In the genomic region with DNA sequence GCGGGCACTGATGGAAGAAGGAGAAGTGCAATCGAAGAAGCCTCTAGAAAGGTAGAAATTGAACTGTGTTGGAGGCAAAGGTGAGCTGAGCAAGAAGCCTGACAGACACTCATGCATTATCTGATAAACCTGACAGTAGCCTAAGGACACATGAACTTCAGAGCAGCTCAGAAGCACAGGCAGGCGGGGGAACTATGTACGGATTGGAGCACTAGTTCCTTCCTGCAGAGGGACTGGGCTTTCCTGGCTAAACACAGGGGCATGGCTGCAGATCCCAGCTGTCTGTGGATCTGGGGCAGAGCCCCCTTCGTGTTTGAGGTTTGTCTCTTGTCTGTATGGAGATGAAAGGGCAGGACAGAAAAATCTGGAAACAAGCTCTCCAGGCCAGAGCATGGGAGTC, we compare ENCODE assay signal across 9 mouse cellular contexts.
DNase-seq lines count a peak whose midpoint lies in the region; ATAC-seq and TF ChIP-seq lines count a peak whose summit lies in the region.
"Had no signal": no experiment of that assay in that cellular context is flagged by ENCODE, and none has a peak within 500 bp of the region (broad histone marks: within the 10 kb centered on the region; RNA-seq: fewer than 3 reads in every experiment).

No protein-coding gene starts in this region.

- 0 out of 2 replicates have a peak overlapping the region, but pooled peaks have one; percentile 7 for H3K9ac ChIP-seq in intestine, embryonic 14.5 days (ENCODE audit: low read length)
- no peak overlapping the region for H3K9ac ChIP-seq in intestine, postnatal 0 days (ENCODE audit: low read depth, low read length)
- no peak overlapping the region for H3K9ac ChIP-seq in midbrain, embryonic 14.5 days (replicated peaks; ENCODE audit: low read length)
- H3K9ac ChIP-seq in midbrain, embryonic 13.5 days (replicated peaks), result no peak overlapping the region
- no peak overlapping the region for H3K9ac ChIP-seq in embryonic facial prominence, embryonic 15.5 days
- H3K9ac ChIP-seq in stomach, embryonic 14.5 days (replicated peaks; ENCODE audit: low read depth, low read length), result no peak overlapping the region
- H3K9ac ChIP-seq: hindbrain, embryonic 13.5 days had no signal

- no peak for TF ChIP-seq CTCF in intestine, postnatal 0 days (IDR thresholded peaks at IDR 0.05; ENCODE audit: low read depth)

- peaks cover 30% of the 10 kb centered on the region for H3K4me1 ChIP-seq in intestine, embryonic 14.5 days (replicated peaks; ENCODE audit: control insufficient read depth, insufficient read depth, low read length)
- H3K4me1 ChIP-seq in intestine, postnatal 0 days (replicated peaks; ENCODE audit: control insufficient read depth, insufficient read depth, low read length), result no peaks in the 10 kb centered on the region
- H3K4me1 ChIP-seq in midbrain, embryonic 14.5 days (ENCODE audit: control insufficient read depth, insufficient read depth, low read length), result peaks cover 11% of the 10 kb centered on the region; the same call in 1 of the 2 replicates
- H3K4me1 ChIP-seq in midbrain, embryonic 13.5 days (replicated peaks), result peaks cover 27% of the 10 kb centered on the region
- H3K4me1 ChIP-seq in embryonic facial prominence, embryonic 15.5 days, result peaks cover 36% of the 10 kb centered on the region
- peaks cover 32% of the 10 kb centered on the region for H3K4me1 ChIP-seq in stomach, embryonic 14.5 days (ENCODE audit: control insufficient read depth, insufficient read depth, low read length)

- H3K27me3 ChIP-seq in intestine, embryonic 14.5 days (replicated peaks; ENCODE audit: control insufficient read depth, insufficient read depth, low read length), result no peaks in the 10 kb centered on the region
- H3K27me3 ChIP-seq in intestine, postnatal 0 days (replicated peaks; ENCODE audit: control insufficient read depth, insufficient read depth, low read length), result no peaks in the 10 kb centered on the region
- no peaks in the 10 kb centered on the region for H3K27me3 ChIP-seq in midbrain, embryonic 14.5 days (ENCODE audit: control insufficient read depth, insufficient read depth, low read length)
- H3K27me3 ChIP-seq in midbrain, embryonic 13.5 days, result no peaks in the 10 kb centered on the region
- no peaks in the 10 kb centered on the region for H3K27me3 ChIP-seq in embryonic facial prominence, embryonic 15.5 days
- no peaks in the 10 kb centered on the region for H3K27me3 ChIP-seq in stomach, embryonic 14.5 days (ENCODE audit: control insufficient read depth, insufficient read depth, low read length)
- H3K27me3 ChIP-seq: hindbrain, embryonic 13.5 days had no signal

- H3K9me3 ChIP-seq in intestine, embryonic 14.5 days (ENCODE audit: control insufficient read depth, low read length), result no peaks in the 10 kb centered on the region
- H3K9me3 ChIP-seq in intestine, postnatal 0 days (ENCODE audit: control insufficient read depth), result no peaks in the 10 kb centered on the region
- H3K9me3 ChIP-seq in midbrain, embryonic 14.5 days (ENCODE audit: control insufficient read depth, low read length), result no peaks in the 10 kb centered on the region
- H3K9me3 ChIP-seq in midbrain, embryonic 13.5 days, result no peaks in the 10 kb centered on the region
- H3K9me3 ChIP-seq in embryonic facial prominence, embryonic 15.5 days (replicated peaks), result no peaks in the 10 kb centered on the region
- H3K9me3 ChIP-seq in stomach, embryonic 14.5 days (ENCODE audit: control insufficient read depth, low read depth, low read length), result no peaks in the 10 kb centered on the region
- H3K9me3 ChIP-seq: hindbrain, embryonic 13.5 days had no signal

- H3K36me3 ChIP-seq in intestine, embryonic 14.5 days (ENCODE audit: control insufficient read depth, insufficient read depth, low read length), result no peaks in the 10 kb centered on the region
- no peaks in the 10 kb centered on the region for H3K36me3 ChIP-seq in intestine, postnatal 0 days (ENCODE audit: control insufficient read depth, insufficient read depth)
- H3K36me3 ChIP-seq in midbrain, embryonic 14.5 days (ENCODE audit: control insufficient read depth, insufficient read depth, low read length), result no peaks in the 10 kb centered on the region
- no peaks in the 10 kb centered on the region for H3K36me3 ChIP-seq in midbrain, embryonic 13.5 days
- no peaks in the 10 kb centered on the region for H3K36me3 ChIP-seq in embryonic facial prominence, embryonic 15.5 days
- no peaks in the 10 kb centered on the region for H3K36me3 ChIP-seq in stomach, embryonic 14.5 days (ENCODE audit: control insufficient read depth, insufficient read depth, low read length)
- H3K36me3 ChIP-seq: hindbrain, embryonic 13.5 days had no signal

- no peak overlapping the region for H3K4me3 ChIP-seq in intestine, embryonic 14.5 days (ENCODE audit: low read depth, low read length)
- no peak overlapping the region for H3K4me3 ChIP-seq in intestine, postnatal 0 days (ENCODE audit: low read depth, low read length)
- H3K4me3 ChIP-seq in midbrain, embryonic 14.5 days (replicated peaks; ENCODE audit: low read depth, low read length), result no peak overlapping the region
- H3K4me3 ChIP-seq in midbrain, embryonic 13.5 days (replicated peaks), result no peak overlapping the region
- no peak overlapping the region for H3K4me3 ChIP-seq in embryonic facial prominence, embryonic 15.5 days (replicated peaks)
- H3K4me3 ChIP-seq in stomach, embryonic 14.5 days (ENCODE audit: low read depth, low read length), result no peak overlapping the region
- H3K4me3 ChIP-seq: hindbrain, embryonic 13.5 days had no signal

- peak overlapping the region; percentile 23; the same call in 1 of the 2 replicates for H3K4me2 ChIP-seq in intestine, embryonic 14.5 days (ENCODE audit: low read length)
- H3K4me2 ChIP-seq in intestine, postnatal 0 days (replicated peaks; ENCODE audit: low read depth), result no peak overlapping the region
- no peak overlapping the region for H3K4me2 ChIP-seq in midbrain, embryonic 14.5 days (ENCODE audit: low read length)
- no peak overlapping the region for H3K4me2 ChIP-seq in midbrain, embryonic 13.5 days (replicated peaks)
- H3K4me2 ChIP-seq in embryonic facial prominence, embryonic 15.5 days (replicated peaks), result no peak overlapping the region
- H3K4me2 ChIP-seq in stomach, embryonic 14.5 days (replicated peaks; ENCODE audit: low read depth, low read length), result no peak overlapping the region
- H3K4me2 ChIP-seq: hindbrain, embryonic 13.5 days had no signal

- WGBS in intestine, embryonic 14.5 days, result 42% methylated on average over 5 of the region's 5 CpGs
- WGBS in intestine, postnatal 0 days, result 62% methylated on average over 5 of the region's 5 CpGs
- 54% methylated on average over 5 of the region's 5 CpGs for WGBS in midbrain, embryonic 14.5 days
- WGBS in midbrain, embryonic 13.5 days, result 62% methylated on average over 5 of the region's 5 CpGs
- 37% methylated on average over 5 of the region's 5 CpGs for WGBS in embryonic facial prominence, embryonic 15.5 days
- 38% methylated on average over 5 of the region's 5 CpGs for WGBS in stomach, embryonic 14.5 days

- DNase-seq in intestine, embryonic 14.5 days (ENCODE audit: low spot score), result no peak
- DNase-seq in midbrain, embryonic 14.5 days, result peak; percentile 26
- DNase-seq in cerebellum, adult 8-10 months, result no peak

- no peak for ATAC-seq in intestine, embryonic 14.5 days (replicated peaks; ENCODE audit: low FRiP score, low TSS enrichment, low read depth)
- ATAC-seq in intestine, postnatal 0 days, result no peak
- ATAC-seq in midbrain, embryonic 14.5 days (ENCODE audit: low FRiP score, low TSS enrichment), result 0 out of 2 replicates have a peak, but pooled peaks have one; percentile 22
- no peak for ATAC-seq in midbrain, embryonic 13.5 days
- no peak for ATAC-seq in embryonic facial prominence, embryonic 15.5 days (ENCODE audit: insufficient number of reproducible peaks, low FRiP score, low TSS enrichment, low read depth)
- ATAC-seq in stomach, embryonic 14.5 days (ENCODE audit: insufficient number of reproducible peaks, insufficient read depth, low FRiP score, low read depth), result no peak
- ATAC-seq in megakaryocyte progenitor cell, adult 5-6 weeks (replicated peaks; ENCODE audit: poor library complexity), result no peak

- H3K27ac ChIP-seq in intestine, embryonic 14.5 days (ENCODE audit: low read depth), result peak overlapping the region; percentile 88
- no peak overlapping the region; the same call in 1 of the 2 replicates for H3K27ac ChIP-seq in intestine, postnatal 0 days (ENCODE audit: low read depth, low read length)
- 0 out of 2 replicates have a peak overlapping the region, but pooled peaks have one; percentile 5 for H3K27ac ChIP-seq in midbrain, embryonic 14.5 days (replicated peaks; ENCODE audit: low read depth, low read length)
- no peak overlapping the region for H3K27ac ChIP-seq in midbrain, embryonic 13.5 days
- H3K27ac ChIP-seq in embryonic facial prominence, embryonic 15.5 days (replicated peaks), result peak overlapping the region; percentile 89
- H3K27ac ChIP-seq in stomach, embryonic 14.5 days (ENCODE audit: low read length), result peak overlapping the region; percentile 88
- H3K27ac ChIP-seq: hindbrain, embryonic 13.5 days had no signal

Comparison
In these comparisons a context has a peak if more than half of its experiments do, and no peak if none do; other contexts are left out.
1. H3K27ac ChIP-seq: peak in intestine, embryonic 14.5 days (single experiment), midbrain, embryonic 14.5 days (single experiment), embryonic facial prominence, embryonic 15.5 days (single experiment) and stomach, embryonic 14.5 days (single experiment); none in intestine, postnatal 0 days (single experiment) and midbrain, embryonic 13.5 days (single experiment).